Mouse (Mus musculus) mesoderm, embryonic 11.5 days (tissue): ENCODE measurements around the gene Kcnh1.

ENCODE experiments used
- DNase-seq: peaks from one replicate; pipeline ENCODE4 v3.0.0-alpha.2; 2012; ENCODE audit warnings: low read depth, low spot score

Kcnh1 gene

GRCm38 (mm10) chr1:192315392-192316070 lies 125.0 kb downstream of the Kcnh1 start:
- no peak for DNase-seq

DNA sequence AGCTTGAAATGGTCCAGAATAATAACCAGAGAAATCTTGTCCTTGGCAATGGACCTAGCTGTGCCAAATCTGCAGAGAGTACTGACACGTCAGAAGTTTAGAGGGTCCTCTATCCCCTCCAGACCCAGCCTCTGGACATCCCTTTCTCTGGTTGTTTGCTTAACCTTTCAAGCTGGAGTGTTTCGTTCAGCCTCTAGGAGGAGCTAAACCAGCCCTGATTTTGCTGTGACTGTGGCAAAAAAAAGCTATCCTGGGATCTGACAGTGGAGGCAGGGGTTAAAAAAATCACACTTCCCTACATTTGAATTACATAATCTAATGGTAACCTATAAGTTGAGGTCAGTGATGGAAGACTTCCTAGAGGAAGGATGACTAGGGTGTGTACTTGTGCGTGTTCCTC lies 133.6 kb downstream of the Kcnh1 start:
- DNase-seq: no peak

DNA sequence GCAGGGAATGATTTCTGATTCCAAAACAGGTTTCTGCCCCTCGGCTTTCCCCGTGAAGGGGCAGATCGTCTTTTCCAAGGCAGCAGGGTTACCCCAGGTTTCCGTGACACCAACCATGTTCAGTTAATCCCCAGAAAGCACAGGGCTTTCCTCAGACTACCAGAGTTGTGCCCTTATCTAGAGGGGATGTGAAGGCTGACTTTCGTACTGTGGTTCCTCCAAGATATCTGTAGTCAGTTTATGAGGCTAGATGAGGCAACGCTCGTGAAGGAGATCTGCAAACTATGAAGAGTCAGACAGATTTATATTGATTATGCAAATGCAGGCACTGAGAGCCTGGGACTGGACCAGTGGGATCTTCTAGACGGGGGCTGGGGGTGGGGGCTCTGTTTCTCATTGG lies 136.5 kb downstream of the Kcnh1 start:
- DNase-seq: no peak

DNA sequence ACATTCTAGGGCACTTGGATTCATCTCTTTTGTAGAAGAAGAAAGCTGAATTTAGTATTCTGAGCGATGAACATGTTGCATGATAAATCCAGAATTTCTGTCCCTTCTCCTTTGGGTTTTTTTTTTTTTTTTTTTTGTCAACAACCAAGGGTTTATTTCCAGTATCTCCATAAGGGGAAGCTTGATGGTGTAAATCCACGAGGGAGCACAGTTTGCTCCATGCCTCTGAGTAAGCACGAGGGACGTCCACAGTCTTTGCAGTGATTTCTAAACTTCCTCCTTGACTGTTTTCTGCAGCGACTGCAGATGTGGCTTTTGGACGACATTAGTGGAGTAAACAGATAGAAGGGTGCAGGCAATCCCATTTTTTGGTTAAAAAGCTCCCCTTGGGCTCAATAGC lies 140.6 kb downstream of the Kcnh1 start:
- DNase-seq: no peak

DNA sequence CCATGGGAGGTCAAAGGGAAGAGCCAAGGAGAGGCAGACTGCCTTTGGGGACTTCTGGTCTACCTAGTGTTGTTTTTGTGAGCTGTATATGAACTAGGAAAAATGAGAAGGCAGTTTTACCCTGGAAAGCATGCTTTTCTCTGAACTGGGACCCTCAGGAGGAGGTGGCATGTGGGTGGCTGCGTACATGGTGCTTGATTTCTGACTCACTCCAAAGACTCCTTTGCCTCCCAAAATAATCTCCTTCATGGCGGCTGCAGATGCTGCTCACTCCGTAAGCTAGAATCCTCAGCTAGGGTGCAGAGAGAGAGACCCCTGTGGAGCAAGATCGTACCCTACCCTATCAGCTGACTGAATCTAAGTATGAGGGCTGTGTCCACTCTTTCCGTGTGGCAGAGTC lies 145.5 kb downstream of the Kcnh1 start:
- no peak for DNase-seq

DNA sequence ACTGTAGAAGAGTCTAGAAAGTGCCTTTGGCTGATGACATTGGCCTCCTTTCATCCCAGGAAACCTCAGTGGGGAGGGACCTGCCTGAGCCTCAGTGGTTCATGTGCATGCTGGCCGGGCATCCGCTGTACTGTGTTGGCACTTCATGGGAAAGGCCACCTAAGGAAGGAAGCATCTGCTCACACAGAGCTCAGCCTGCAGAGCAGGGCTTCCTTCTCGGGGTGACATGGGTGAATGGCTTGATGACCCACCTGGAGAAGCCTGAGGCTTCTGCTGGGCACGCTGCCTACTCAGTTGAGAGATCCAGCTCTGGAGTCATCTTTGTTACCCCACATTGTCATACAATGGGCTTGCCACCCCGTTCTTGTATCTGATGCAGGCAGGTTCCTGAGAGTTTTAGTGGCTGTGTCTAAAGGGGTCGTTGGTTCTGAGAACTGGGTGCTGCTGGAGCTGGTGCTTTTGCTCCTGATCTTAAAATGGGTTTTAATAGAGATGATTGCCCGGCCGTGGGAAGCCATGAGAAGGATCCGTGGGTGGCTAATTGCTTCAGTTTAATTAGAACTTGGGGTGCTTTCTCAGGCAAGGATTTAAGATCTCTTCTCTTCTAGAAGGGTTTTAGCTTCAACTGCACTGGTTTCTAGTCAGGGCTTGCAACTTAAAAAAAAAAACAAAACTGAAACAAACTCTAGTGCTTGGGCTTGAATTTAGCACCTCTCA lies 148.9 kb downstream of the Kcnh1 start:
- no peak for DNase-seq

- no peak for DNase-seq
These were observed 151.2 kb downstream of the Kcnh1 start for GRCm38 (mm10) chr1:192341774-192342173.

- DNase-seq: no peak
These were observed 153.4 kb downstream of the Kcnh1 start for GRCm38 (mm10) chr1:192343996-192344395.

DNA sequence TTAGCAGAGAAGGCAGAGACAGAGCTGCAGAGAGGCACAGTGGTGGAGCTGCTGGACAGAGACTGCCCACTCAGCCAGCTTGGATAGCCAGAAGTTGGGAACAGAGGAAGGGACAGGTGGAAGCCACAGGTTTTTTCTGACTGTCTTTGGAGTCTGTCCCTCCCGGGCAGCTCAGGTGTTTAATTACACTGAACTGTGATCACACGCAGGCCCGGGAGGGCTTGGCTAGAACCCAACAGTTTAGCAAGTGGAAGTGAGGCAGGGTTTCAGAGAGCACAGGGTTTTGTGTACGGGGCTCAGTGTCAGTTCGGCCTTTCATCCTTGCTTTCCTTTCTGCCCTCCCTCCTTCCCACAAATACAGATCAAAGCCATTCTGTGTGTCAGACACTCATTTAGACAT lies 156.8 kb downstream of the Kcnh1 start:
- no peak for DNase-seq

DNA sequence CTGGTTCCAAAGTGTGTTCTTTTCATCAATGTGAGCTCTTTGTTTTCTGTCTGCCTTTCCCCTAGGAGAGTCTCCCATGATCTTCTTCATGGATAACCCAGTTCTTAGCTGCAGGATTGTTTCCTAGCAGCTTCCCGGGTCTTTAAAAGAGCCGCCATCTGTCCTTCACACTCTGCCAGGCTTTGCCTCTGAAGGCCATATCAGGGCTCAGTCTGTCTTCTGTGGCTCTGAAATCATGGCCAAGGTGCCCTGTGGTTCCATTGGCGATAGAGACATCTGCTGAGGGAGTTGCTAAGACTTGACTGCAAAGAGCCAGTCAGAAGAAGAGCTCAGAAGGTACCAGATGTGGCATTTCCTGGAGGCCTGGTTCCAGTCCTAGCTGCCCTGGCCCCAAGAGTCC lies 165.7 kb downstream of the Kcnh1 start:
- DNase-seq: no peak

DNA sequence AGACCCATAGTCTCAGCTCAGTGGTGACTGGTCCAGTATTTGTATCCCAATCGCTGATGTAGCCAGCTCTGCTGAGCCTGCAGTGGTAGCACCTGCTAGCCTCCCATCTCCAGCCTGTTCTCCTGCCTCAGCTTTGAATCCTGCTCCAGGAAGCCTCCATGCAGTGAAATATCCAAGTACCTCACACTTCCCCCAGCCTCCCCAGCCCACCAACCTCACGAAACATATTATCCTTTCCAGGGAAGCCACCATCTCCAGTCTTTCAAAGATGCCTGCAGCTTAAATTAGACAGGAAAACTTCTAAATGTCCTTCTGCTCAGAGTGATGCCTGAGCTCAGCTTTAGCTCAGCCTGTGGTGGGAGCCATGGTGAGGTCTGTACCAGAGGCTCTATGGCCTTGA lies 168.6 kb downstream of the Kcnh1 start:
- DNase-seq: no peak

DNA sequence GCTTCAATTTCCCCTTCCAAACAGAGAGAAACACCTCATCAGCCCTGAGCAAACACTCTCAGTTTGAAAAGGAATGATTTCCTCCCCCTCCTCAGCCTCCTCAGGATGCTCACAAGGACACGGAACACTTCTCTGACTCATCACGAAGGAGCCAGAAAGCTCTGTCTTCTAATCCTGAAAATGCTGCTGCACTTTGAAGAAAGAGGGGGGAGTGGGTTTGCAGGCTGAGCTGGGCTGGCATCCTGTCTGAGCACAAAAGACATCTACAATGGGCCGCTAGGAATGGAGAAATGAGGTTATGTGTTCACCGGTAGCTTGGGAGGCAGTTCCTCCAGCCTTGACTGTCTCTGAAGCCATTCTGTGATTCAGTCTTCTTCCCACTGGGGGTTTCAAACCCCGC lies 177.8 kb downstream of the Kcnh1 start:
- DNase-seq: no peak

GRCm38 (mm10) chr1:192371943-192372614 lies 181.5 kb downstream of the Kcnh1 start:
- no peak for DNase-seq

GRCm38 (mm10) chr1:192378546-192379075 lies 188.0 kb downstream of the Kcnh1 start:
- DNase-seq: no peak

- no peak for DNase-seq
These were observed 190.0 kb downstream of the Kcnh1 start for GRCm38 (mm10) chr1:192380596-192381041.

- no peak for DNase-seq
These were observed 197.1 kb downstream of the Kcnh1 start for GRCm38 (mm10) chr1:192387624-192388023.

DNA sequence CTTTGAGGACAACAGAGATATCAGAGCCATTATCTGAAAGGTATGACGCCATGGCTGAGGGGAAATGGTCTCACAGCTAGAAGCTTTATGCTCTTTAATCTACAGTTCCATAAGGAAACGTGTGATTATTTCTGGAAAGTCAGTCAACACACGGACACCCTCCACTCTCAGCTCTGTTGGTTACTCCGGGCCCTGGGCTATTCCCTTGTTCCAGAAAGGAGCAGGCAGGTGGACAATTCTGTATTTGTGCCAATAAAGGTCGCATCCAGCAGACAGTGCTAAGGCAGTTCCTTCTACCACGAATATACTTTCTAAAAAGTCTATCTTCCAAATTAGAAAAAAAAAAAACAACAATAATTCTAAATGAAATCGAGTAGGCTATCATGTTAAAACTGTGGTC lies 200.5 kb downstream of the Kcnh1 start:
- no peak for DNase-seq

- DNase-seq: no peak
These were observed 201.7 kb downstream of the Kcnh1 start for GRCm38 (mm10) chr1:192392232-192392631.

- DNase-seq: no peak
These were observed 209.3 kb downstream of the Kcnh1 start for GRCm38 (mm10) chr1:192399667-192400490.

DNA sequence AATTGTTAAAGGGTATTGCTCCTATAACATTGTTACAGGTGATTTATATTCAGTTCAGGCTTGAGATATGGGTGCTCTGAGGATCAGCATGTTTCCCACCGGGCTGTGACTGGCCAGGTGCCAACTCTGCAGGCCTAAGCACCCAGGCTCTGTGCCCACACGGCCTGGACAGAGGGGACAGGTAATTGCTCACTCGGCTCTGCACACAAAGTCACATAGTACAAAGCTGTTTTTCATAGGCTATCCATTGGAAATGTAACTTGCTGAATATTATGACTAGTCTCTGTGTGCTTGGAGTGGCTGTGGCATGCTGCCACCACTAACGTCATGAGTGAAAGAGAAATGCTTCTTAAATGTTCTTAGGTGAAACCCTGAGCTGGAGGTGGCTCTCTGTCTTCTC lies 210.4 kb downstream of the Kcnh1 start:
- DNase-seq: no peak

DNA sequence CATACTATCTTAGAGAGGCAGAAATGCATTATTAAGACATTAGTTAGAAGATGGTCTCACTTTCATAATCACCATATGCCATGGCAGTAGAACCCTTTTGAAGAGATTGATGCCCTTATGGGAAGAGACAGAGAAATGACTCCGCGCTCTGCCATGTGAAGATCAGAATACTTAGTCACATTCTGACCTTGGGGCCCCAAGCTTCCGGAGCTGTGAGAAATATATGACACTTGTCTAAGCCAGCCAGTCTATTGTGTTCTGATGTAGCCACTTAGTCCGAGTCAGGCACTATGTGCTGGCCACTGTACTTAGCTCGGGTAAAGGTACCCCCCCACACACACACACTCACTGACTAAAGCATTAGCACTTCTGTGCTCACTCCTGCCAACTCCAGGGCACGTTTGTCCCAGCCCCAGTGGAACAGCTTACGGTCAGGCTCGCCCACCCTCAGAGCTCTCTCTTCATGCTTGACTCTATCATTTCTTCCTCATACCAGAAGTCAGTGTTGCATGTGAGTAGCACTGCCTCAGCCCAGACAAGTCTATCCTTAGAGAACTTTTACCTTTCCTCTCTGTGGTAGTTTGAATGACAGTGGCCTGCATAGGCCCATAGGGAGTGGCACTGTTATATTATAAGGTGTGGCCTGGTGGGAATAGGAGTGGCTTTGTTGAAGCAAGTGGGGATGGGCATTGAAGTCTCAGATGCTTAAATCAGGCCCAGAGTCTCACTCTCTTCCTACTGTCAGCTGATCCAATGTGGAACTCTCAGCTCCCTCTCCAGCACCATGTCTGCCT lies 212.5 kb downstream of the Kcnh1 start:
- no peak for DNase-seq
